Mouse (Mus musculus): ENCODE data around the gene Mif4gd. TPM values are rescaled to one million over a fixed set of nuclear protein-coding genes. Genes with fewer than 3 reads are reported as not detected.
A peak's percentile ranks its signal among the peaks of the same experiment; 100 is the strongest.

Gene Mif4gd
- polyA plus RNA-seq, 1 experiment from 2014 or later, result 30.2 TPM

- Histone ChIP-seq H3K4me1 (replicated peaks) (no peaks in the 10 kb centered on the region), H3K4me2 (no peak overlapping the region), H3K27me3 (no peaks in the 10 kb centered on the region), H3K27ac (no peak overlapping the region), H3K9me3 (replicated peaks) (no peaks in the 10 kb centered on the region), H3K4me3 (no peak overlapping the region), H3K9ac (no peak overlapping the region), H3K36me3 (peaks cover 93% of the 10 kb centered on the region)
- no peak for ATAC-seq (replicated peaks; ENCODE audit: insufficient number of reproducible peaks, insufficient read depth, low FRiP score, low read depth)
- 84% methylated on average over 2 of the region's 2 CpGs for WGBS
Observed at GRCm38 (mm10) chr11:115590526-115591075, 22.2 kb downstream of the Mif4gd start.

GRCm38 (mm10) chr11:115587984-115588383 lies 24.8 kb downstream of the Mif4gd start:
- peaks cover 95% of the 10 kb centered on the region for H3K36me3 ChIP-seq
- no peak overlapping the region for H3K4me3 ChIP-seq
- no peak overlapping the region for H3K4me2 ChIP-seq
- WGBS, result 83% methylated on average over 9 of the region's 9 CpGs
- no peak overlapping the region for H3K9ac ChIP-seq
- no peaks in the 10 kb centered on the region for H3K4me1 ChIP-seq (replicated peaks)
- no peak for ATAC-seq (replicated peaks; ENCODE audit: insufficient number of reproducible peaks, insufficient read depth, low FRiP score, low read depth)
- no peaks in the 10 kb centered on the region for H3K9me3 ChIP-seq (replicated peaks)
- H3K27me3 ChIP-seq, result no peaks in the 10 kb centered on the region
- no peak overlapping the region for H3K27ac ChIP-seq

- H3K4me2 ChIP-seq, result no peak overlapping the region
- 84% methylated on average over 9 of the region's 9 CpGs for WGBS
- H3K4me3 ChIP-seq, result no peak overlapping the region
- no peak overlapping the region for H3K27ac ChIP-seq
- H3K9ac ChIP-seq, result no peak overlapping the region
- H3K27me3 ChIP-seq, result no peaks in the 10 kb centered on the region
- H3K4me1 ChIP-seq (replicated peaks), result no peaks in the 10 kb centered on the region
- ATAC-seq (replicated peaks; ENCODE audit: insufficient number of reproducible peaks, insufficient read depth, low FRiP score, low read depth), result no peak
- H3K36me3 ChIP-seq, result peaks cover 94% of the 10 kb centered on the region
- H3K9me3 ChIP-seq (replicated peaks), result no peaks in the 10 kb centered on the region
Observed at GRCm38 (mm10) chr11:115586403-115586802, 26.4 kb downstream of the Mif4gd start.

- H3K9me3 ChIP-seq (replicated peaks), result no peaks in the 10 kb centered on the region
- H3K27me3 ChIP-seq, result no peaks in the 10 kb centered on the region
- WGBS, result 86% methylated on average over 7 of the region's 7 CpGs
- no peak for ATAC-seq (replicated peaks; ENCODE audit: insufficient number of reproducible peaks, insufficient read depth, low FRiP score, low read depth)
- H3K4me3 ChIP-seq, result no peak overlapping the region
- H3K4me2 ChIP-seq, result no peak overlapping the region
- no peak overlapping the region for H3K27ac ChIP-seq
- H3K9ac ChIP-seq, result no peak overlapping the region
- H3K36me3 ChIP-seq, result peaks cover 93% of the 10 kb centered on the region
- no peaks in the 10 kb centered on the region for H3K4me1 ChIP-seq (replicated peaks)
Observed at GRCm38 (mm10) chr11:115585573-115586100, 27.1 kb downstream of the Mif4gd start.

- H3K9me3 ChIP-seq (replicated peaks), result no peaks in the 10 kb centered on the region
- peaks cover 89% of the 10 kb centered on the region for H3K36me3 ChIP-seq
- H3K27me3 ChIP-seq, result no peaks in the 10 kb centered on the region
- H3K4me2 ChIP-seq, result no peak overlapping the region
- H3K9ac ChIP-seq, result no peak overlapping the region
- no peak for ATAC-seq (replicated peaks; ENCODE audit: insufficient number of reproducible peaks, insufficient read depth, low FRiP score, low read depth)
- no peak overlapping the region for H3K4me3 ChIP-seq
- H3K4me1 ChIP-seq (replicated peaks), result no peaks in the 10 kb centered on the region
- 84% methylated on average over 10 of the region's 10 CpGs for WGBS
- H3K27ac ChIP-seq, result 0 out of 2 replicates have a peak overlapping the region, but pooled peaks have one; percentile 1
Observed at GRCm38 (mm10) chr11:115584376-115585073, 28.2 kb downstream of the Mif4gd start.

- H3K4me3 ChIP-seq, result no peak overlapping the region
- H3K36me3 ChIP-seq, result peaks cover 92% of the 10 kb centered on the region
- H3K9ac ChIP-seq, result no peak overlapping the region
- H3K4me1 ChIP-seq (replicated peaks), result no peaks in the 10 kb centered on the region
- no peaks in the 10 kb centered on the region for H3K27me3 ChIP-seq
- H3K27ac ChIP-seq, result no peak overlapping the region
- no peak overlapping the region for H3K4me2 ChIP-seq
- 82% methylated on average over 10 of the region's 10 CpGs for WGBS
- ATAC-seq (replicated peaks; ENCODE audit: insufficient number of reproducible peaks, insufficient read depth, low FRiP score, low read depth), result no peak
- no peaks in the 10 kb centered on the region for H3K9me3 ChIP-seq (replicated peaks)
Observed at GRCm38 (mm10) chr11:115582913-115583606, 29.7 kb downstream of the Mif4gd start.

- Histone ChIP-seq H3K4me2 (no peak overlapping the region), H3K4me3 (no peak overlapping the region), H3K9me3 (replicated peaks) (no peaks in the 10 kb centered on the region), H3K27ac (no peak overlapping the region), H3K27me3 (no peaks in the 10 kb centered on the region), H3K9ac (no peak overlapping the region), H3K4me1 (replicated peaks) (no peaks in the 10 kb centered on the region), H3K36me3 (peaks cover 61% of the 10 kb centered on the region)
- no peak for ATAC-seq (replicated peaks; ENCODE audit: insufficient number of reproducible peaks, insufficient read depth, low FRiP score, low read depth)
Observed at GRCm38 (mm10) chr11:115579080-115579479, 33.7 kb downstream of the Mif4gd start.

- no peak overlapping the region for H3K27ac ChIP-seq
- H3K4me2 ChIP-seq, result peak overlapping the region; percentile 68
- WGBS, result 13% methylated on average over 7 of the region's 7 CpGs
- peaks cover 34% of the 10 kb centered on the region for H3K36me3 ChIP-seq
- no peak for ATAC-seq (replicated peaks; ENCODE audit: insufficient number of reproducible peaks, insufficient read depth, low FRiP score, low read depth)
- H3K9ac ChIP-seq, result peak overlapping the region; percentile 67
- no peaks in the 10 kb centered on the region for H3K27me3 ChIP-seq
- H3K4me1 ChIP-seq (replicated peaks), result peaks cover 11% of the 10 kb centered on the region
- peak overlapping the region; percentile 78 for H3K4me3 ChIP-seq
- H3K9me3 ChIP-seq (replicated peaks), result no peaks in the 10 kb centered on the region
Observed at GRCm38 (mm10) chr11:115564961-115565360, 47.8 kb downstream of the Mif4gd start.

- under 1% methylated on average over 42 of the region's 42 CpGs for WGBS
- no peaks in the 10 kb centered on the region for H3K9me3 ChIP-seq (replicated peaks)
- H3K9ac ChIP-seq, result peak within 1 kb of the TSS; percentile 67
- H3K36me3 ChIP-seq, result peaks cover 30% of the 10 kb centered on the region
- no peaks in the 10 kb centered on the region for H3K27me3 ChIP-seq
- H3K4me2 ChIP-seq, result peak within 1 kb of the TSS; percentile 68
- H3K4me3 ChIP-seq, result peak within 1 kb of the TSS; percentile 78
- peak within 1 kb of the TSS; percentile 78 for H3K27ac ChIP-seq
- H3K4me1 ChIP-seq (replicated peaks), result peaks cover 11% of the 10 kb centered on the region
- ATAC-seq (replicated peaks; ENCODE audit: insufficient number of reproducible peaks, insufficient read depth, low FRiP score, low read depth), result peak; percentile 88
Observed at GRCm38 (mm10) chr11:115564064-115564809, 48.5 kb downstream of the Mif4gd start, which contains the start of gene Nup85. Gene Nup85, plus strand, starts transcription at chr11:115564434.

- Histone ChIP-seq H3K27ac (peak overlapping the region; percentile 78), H3K27me3 (no peaks in the 10 kb centered on the region), H3K9ac (peak overlapping the region; percentile 67; the same call in 1 of the 2 replicates), H3K36me3 (peaks cover 22% of the 10 kb centered on the region), H3K4me2 (peak overlapping the region; percentile 68), H3K4me1 (replicated peaks) (peaks cover 11% of the 10 kb centered on the region), H3K9me3 (replicated peaks) (no peaks in the 10 kb centered on the region), H3K4me3 (peak overlapping the region; percentile 78)
- ATAC-seq (replicated peaks; ENCODE audit: insufficient number of reproducible peaks, insufficient read depth, low FRiP score, low read depth), result no peak
- WGBS, result 45% methylated on average over 4 of the region's 4 CpGs
Observed at GRCm38 (mm10) chr11:115563406-115563805, 49.4 kb downstream of the Mif4gd start.
